Mouse (Mus musculus) kidney, embryonic 15.5 days (tissue): Measurements from ENCODE around the gene Hist1h2ad. TPM values are rescaled to one million over a fixed set of nuclear protein-coding genes. Genes with fewer than 3 reads are reported as not detected.
"Not testable (repeated sequence)": the region's sequence is repeated elsewhere in the genome, so short reads cannot be mapped to it uniquely, and the experiment has no call there.

ENCODE experiments used
- ATAC-seq: fragments of 200-750 bp; cut with Nextera tagmentation; replicated peaks from 2 replicates; pipeline ENCODE4 v1.8.0; 2017; ENCODE audit warnings: moderate TSS enrichment; ENCODE audit not compliant: low FRiP score
- H3K27ac ChIP-seq: fragments of 300-500 bp; sonication (generic); 2 replicates; pipeline ENCODE4 v1.5.1; 2015; ENCODE audit warnings: mild to moderate bottlenecking, inconsistent platforms
- H3K27me3 ChIP-seq: fragments of 300-500 bp; sonication (generic); 2 replicates; pipeline ENCODE4 v1.6.1; 2015; ENCODE audit warnings: inconsistent platforms
- H3K36me3 ChIP-seq: fragments of 300-500 bp; sonication (generic); 2 replicates; pipeline ENCODE4 v1.6.1; 2015; ENCODE audit warnings: inconsistent platforms
- H3K4me1 ChIP-seq: fragments of 300-500 bp; sonication (generic); 2 replicates; pipeline ENCODE4 v1.6.1; 2015; ENCODE audit warnings: inconsistent platforms
- H3K4me2 ChIP-seq: fragments of 300-500 bp; sonication (generic); 2 replicates; pipeline ENCODE4 v1.6.1; 2015; ENCODE audit warnings: moderate library complexity, mild to moderate bottlenecking, inconsistent platforms
- H3K4me3 ChIP-seq: fragments of 300-500 bp; sonication (generic); replicated peaks from 2 replicates; pipeline ENCODE4 v1.5.1; 2015; ENCODE audit warnings: mild to moderate bottlenecking, inconsistent platforms
- H3K9ac ChIP-seq: fragments of 300-500 bp; sonication (generic); 2 replicates; pipeline ENCODE4 v1.6.1; 2015; ENCODE audit warnings: mild to moderate bottlenecking, inconsistent platforms
- H3K9me3 ChIP-seq: fragments of 300-500 bp; sonication (generic); replicated peaks from 2 replicates; pipeline ENCODE4 v1.6.1; 2016; ENCODE audit warnings: inconsistent platforms
- WGBS: fragments of 180-500 bp; shearing (Covaris S2); methylation state at CpG from one replicate; pipeline ENCODE4 v1.1.7; 2015; ENCODE audit warnings: mixed read lengths; 5-methylcytosine and 5-hydroxymethylcytosine counted together
- polyA plus RNA-seq: library from polyadenylated mRNA; unstranded; fragments of >200 nt; fragmentation: Nextera tagmentation; extraction: Ambion mirVana; gene quantifications from 2 replicates; pipeline ENCODE4 v1.2.1, GENCODE M21; 2015

Hist1h2ad gene
- polyA plus RNA-seq, 1 experiment from 2014 or later: 3.6 TPM

DNA sequence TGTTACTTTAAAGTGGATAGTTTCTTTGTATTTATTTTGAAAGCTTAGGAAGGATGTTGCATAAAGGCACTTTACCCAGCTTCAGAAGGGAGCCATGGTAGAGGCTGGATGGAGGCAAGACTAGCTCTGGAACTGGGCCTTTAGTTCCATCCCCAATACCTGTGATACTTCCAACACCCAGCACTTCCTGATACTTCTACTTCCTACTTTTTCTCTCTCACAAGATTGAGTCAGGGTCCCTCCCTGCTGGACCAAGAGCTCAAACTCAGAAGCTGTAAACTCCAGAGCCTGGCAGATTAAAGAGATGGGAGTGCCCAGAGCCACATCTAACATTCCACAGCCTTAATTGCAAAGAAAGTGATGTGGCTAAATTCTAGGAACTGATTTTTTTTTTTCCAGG lies 10.2 kb downstream of the Hist1h2ad start:
- Histone ChIP-seq H3K9ac (peak overlapping the region; percentile 57), H3K4me2 (peak overlapping the region; percentile 59), H3K36me3 (no peaks in the 10 kb centered on the region), H3K9me3 (no peaks in the 10 kb centered on the region), H3K4me3 (peak overlapping the region; percentile 49), H3K27me3 (no peaks in the 10 kb centered on the region), H3K4me1 (peaks cover 32% of the 10 kb centered on the region), H3K27ac (peak overlapping the region; percentile 98)
- ATAC-seq: no peak

DNA sequence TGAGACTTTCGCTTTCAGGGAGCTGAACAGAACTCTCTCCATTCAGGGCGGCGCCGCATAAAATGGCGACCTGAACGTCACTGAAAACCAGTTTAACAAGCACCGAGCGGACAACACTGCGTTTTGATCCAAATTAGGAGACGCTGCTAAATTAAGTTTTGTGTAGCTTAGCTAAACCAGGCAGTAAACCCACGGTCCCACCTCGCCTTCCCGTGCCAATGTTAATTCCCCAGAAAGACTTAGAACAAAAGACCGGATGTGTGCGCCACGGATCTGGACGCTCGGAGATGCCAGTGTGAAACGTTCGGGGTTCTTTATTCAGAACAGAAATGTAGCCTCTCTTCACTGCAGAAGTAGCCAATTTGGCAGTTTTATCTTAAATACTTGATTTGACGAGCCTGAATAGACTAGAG lies 10.9 kb downstream of the Hist1h2ad start:
- H3K9me3 ChIP-seq: no peaks in the 10 kb centered on the region
- no peaks in the 10 kb centered on the region for H3K36me3 ChIP-seq
- H3K4me1 ChIP-seq: peaks cover 32% of the 10 kb centered on the region
- ATAC-seq: no peak
- under 1% methylated on average over 21 of the region's 21 CpGs for WGBS
- no peaks in the 10 kb centered on the region for H3K27me3 ChIP-seq
- H3K27ac ChIP-seq: peak overlapping the region; percentile 98
- peak overlapping the region; percentile 49 for H3K4me3 ChIP-seq
- H3K4me2 ChIP-seq: peak overlapping the region; percentile 59
- peak overlapping the region; percentile 57 for H3K9ac ChIP-seq

DNA sequence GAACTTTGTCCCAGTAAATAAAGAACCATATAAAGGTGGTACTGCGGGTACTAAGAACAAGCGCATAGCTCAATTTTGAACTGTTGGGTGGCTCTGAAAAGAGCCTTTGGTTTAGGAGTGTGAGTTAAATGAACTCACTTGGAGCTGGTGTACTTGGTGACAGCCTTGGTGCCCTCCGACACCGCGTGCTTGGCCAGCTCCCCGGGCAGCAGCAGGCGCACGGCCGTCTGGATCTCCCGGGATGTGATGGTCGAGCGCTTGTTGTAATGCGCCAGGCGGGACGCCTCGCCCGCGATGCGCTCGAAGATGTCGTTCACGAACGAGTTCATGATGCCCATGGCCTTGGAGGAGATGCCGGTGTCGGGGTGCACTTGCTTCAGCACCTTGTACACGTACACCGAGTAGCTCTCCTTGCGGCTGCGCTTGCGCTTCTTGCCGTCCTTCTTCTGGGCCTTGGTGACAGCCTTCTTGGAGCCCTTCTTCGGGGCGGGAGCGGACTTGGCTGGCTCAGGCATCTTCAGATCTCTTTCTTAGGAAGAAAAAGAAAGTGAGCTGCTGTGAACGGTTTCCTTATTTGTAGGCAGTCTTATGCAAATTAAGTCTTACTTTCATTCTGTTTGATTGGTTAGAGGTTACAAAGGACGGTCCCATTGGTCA lies 11.4 kb downstream of the Hist1h2ad start:
- not testable (repeated sequence) for H3K27me3 ChIP-seq, H3K9me3 ChIP-seq, H3K36me3 ChIP-seq
- Histone ChIP-seq H3K4me2 (peak overlapping the region; percentile 59), H3K27ac (peak overlapping the region; percentile 98), H3K4me1 (peaks cover 32% of the 10 kb centered on the region), H3K4me3 (peak overlapping the region; percentile 49), H3K9ac (peak overlapping the region; percentile 57)
- 0% methylated on average over 25 of the region's 36 CpGs for WGBS
- peak; percentile 87 for ATAC-seq

DNA sequence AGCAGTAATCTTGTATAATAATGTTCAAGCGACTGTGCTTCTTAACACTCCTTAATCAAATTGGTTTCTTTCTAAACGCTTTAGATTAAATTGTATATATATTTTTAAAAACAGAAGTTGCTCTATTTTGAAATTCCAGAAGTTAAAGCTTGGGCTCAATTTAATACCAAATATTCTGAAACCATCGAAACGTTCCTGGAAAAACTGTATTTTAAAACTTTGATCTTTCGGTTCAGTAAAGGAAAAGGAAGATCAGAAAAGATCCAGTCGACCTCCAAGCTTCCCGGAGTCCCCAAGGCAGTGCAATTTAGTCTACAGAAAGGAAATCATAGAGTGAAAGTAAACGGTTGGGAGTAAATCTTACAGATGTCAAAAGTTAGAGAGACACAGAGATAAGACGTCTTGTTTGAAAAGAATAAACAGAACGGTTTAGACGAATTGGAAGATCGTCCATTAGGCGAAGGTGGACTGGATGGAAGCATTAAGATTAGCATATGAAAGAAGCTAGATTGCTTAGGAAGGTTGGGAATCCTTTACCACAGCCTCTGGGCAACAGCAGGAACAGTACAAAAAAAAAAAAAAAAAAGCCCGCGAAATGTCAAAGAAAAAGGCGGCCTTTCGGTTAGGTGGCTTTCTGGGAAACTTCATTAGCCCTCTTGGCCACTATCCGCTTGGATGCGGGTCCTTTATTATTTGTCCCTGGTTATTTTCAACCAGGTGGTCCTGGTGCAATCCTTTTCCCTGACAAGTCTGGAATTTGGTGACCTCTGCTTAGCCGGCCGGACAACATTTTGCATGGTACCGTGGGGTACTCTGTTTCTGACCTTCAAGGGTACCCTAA lies 12.1 kb downstream of the Hist1h2ad start:
- ATAC-seq: no peak; the same call in 1 of the 2 replicates
- no peaks in the 10 kb centered on the region for H3K9me3 ChIP-seq
- no peaks in the 10 kb centered on the region for H3K36me3 ChIP-seq
- H3K4me1 ChIP-seq: peaks cover 32% of the 10 kb centered on the region
- H3K4me2 ChIP-seq: peak overlapping the region; percentile 59
- WGBS: 1% methylated on average over 22 of the region's 22 CpGs
- H3K4me3 ChIP-seq: peak overlapping the region; percentile 49
- H3K27me3 ChIP-seq: no peaks in the 10 kb centered on the region
- peak overlapping the region; percentile 98 for H3K27ac ChIP-seq
- H3K9ac ChIP-seq: peak overlapping the region; percentile 53

DNA sequence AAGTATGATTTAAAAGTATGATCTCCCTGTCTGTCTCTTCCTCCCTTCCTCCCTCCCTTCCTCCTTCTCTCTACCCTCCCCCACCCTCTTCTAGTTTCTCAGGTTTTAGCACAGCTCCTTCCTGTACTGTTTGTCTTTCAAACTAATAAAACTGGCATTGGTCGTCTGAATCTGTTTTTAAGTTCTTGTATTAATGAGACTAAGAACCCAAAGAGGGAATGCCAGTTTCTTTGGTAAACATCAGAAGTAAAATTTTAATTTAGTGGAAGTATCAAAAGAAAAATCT lies 12.7 kb downstream of the Hist1h2ad start:
- no peak for ATAC-seq
- Histone ChIP-seq H3K9me3 (no peaks in the 10 kb centered on the region), H3K27me3 (no peaks in the 10 kb centered on the region), H3K4me1 (peaks cover 31% of the 10 kb centered on the region), H3K9ac (peak overlapping the region; percentile 53), H3K4me3 (peak overlapping the region; percentile 49), H3K4me2 (peak overlapping the region; percentile 59), H3K36me3 (no peaks in the 10 kb centered on the region), H3K27ac (peak overlapping the region; percentile 98)
- WGBS: 3% methylated on average over 1 of the region's 1 CpGs

DNA sequence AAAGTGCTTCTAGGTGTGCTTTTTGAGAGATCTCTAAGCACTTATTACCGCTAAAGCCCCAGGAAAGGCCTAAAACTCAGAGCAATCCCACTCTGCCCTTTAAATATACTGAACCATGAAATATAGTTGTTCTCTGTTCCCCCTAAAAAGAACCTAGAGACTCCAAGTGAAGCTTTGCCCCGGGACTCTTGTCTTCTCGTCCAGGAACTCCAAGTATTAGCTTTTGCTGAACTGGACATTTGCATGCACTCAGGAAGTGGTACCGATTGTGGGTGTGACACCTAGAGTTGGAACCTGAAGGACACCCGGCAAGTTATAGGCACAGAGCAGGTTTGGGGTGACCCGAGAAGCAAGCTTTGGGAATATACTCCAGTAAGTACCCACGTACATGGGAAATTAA lies 17.0 kb downstream of the Hist1h2ad start:
- no peak for ATAC-seq
- no peak overlapping the region for H3K4me2 ChIP-seq
- H3K27me3 ChIP-seq: no peaks in the 10 kb centered on the region
- H3K9ac ChIP-seq: no peak overlapping the region
- H3K9me3 ChIP-seq: no peaks in the 10 kb centered on the region
- H3K4me3 ChIP-seq: no peak overlapping the region
- H3K36me3 ChIP-seq: no peaks in the 10 kb centered on the region
- H3K4me1 ChIP-seq: peaks cover 17% of the 10 kb centered on the region
- H3K27ac ChIP-seq: no peak overlapping the region
- whole genome bisulfite sequencing: 93% methylated on average over 7 of the region's 7 CpGs

DNA sequence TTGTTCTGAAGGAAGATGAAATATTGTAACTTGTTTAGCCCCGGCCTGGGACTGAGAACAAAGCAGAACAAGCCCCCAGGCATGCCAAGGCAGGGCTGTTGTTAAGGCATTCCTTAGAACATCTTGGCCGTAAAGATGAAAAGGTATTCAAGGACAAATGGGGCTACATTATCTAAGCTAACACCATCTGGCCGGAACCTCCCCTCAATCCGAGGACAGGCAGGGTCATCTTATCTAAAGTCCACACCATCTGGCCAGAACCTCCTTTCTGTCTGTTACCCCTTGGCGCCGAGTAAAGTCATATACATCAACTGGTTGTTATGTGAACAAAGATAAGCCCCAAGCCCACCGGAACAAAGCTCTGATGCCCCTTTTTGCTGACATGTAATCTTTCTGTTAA lies 17.7 kb downstream of the Hist1h2ad start:
- H3K27ac ChIP-seq, H3K4me3 ChIP-seq, H3K9me3 ChIP-seq, H3K36me3 ChIP-seq, ATAC-seq, H3K4me2 ChIP-seq, H3K27me3 ChIP-seq, H3K9ac ChIP-seq: not testable (repeated sequence)
- WGBS: 77% methylated on average over 7 of the region's 7 CpGs
- peaks cover 11% of the 10 kb centered on the region for H3K4me1 ChIP-seq

DNA sequence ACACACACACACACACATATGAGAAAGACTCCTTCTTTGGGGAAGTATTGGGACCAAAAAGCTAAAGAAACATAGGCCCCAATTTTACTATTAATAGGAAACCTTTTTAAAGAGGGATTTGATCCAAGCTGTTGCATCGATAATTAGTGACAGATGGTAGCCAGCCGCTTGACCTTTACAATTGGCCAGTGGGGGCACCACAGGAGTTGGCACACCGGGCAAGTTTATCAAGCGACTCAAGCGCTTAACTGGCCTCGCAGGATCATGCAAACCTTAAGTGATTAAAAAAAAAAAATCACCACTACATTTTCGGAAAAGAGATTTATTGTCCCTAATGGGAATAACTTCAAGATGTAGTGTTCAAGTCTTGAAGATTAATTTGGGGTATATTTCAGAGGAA lies 18.4 kb downstream of the Hist1h2ad start:
- Histone ChIP-seq H3K9me3 (no peaks in the 10 kb centered on the region), H3K4me1 (peaks cover 8% of the 10 kb centered on the region), H3K4me3 (no peak overlapping the region), H3K36me3 (no peaks in the 10 kb centered on the region), H3K27ac (peak overlapping the region; percentile 88), H3K9ac (no peak overlapping the region), H3K27me3 (no peaks in the 10 kb centered on the region), H3K4me2 (no peak overlapping the region)
- no peak for ATAC-seq
- WGBS: 66% methylated on average over 7 of the region's 7 CpGs

DNA sequence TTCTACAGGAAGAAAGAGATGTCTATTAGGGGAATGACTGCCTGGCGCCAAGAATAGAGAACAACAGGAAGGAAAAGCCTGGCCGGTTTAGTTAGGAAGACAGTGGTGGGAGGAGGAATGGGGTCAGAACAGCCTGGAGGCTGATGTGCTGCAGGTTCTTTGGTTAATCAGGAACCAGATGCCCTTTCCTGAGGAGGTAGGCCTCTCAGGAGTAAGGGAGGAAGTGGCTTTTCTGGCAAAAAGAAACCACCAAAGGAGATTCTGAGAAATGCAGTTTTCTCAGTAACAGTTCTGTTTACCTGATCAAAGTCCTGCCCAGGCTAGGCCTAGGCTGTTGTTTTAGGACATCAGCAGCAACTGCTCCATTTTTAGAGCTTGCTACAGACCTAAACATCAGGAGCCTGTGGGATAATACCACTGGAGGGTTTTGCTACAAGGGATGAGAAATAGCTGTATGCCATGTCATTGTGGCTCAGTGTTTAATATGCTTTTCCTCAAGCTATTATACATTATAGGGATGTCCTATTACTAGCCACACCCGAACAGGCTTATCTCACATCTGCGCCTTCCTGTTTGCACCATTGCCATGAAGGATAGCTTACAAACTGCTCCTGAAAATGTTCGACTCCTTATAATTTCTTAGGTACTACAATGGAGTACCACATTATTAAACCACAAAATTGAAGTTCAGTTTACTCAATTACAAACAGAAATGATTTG lies 19.0 kb downstream of the Hist1h2ad start:
- H3K27me3 ChIP-seq: no peaks in the 10 kb centered on the region
- no peak overlapping the region for H3K4me2 ChIP-seq
- no peak overlapping the region for H3K9ac ChIP-seq
- ATAC-seq: peak; percentile 54; the same call in 1 of the 2 replicates
- H3K4me1 ChIP-seq: peaks cover 8% of the 10 kb centered on the region
- peak overlapping the region; percentile 88 for H3K27ac ChIP-seq
- WGBS: 55% methylated on average over 5 of the region's 5 CpGs
- H3K4me3 ChIP-seq: no peak overlapping the region
- no peaks in the 10 kb centered on the region for H3K36me3 ChIP-seq
- H3K9me3 ChIP-seq: no peaks in the 10 kb centered on the region

DNA sequence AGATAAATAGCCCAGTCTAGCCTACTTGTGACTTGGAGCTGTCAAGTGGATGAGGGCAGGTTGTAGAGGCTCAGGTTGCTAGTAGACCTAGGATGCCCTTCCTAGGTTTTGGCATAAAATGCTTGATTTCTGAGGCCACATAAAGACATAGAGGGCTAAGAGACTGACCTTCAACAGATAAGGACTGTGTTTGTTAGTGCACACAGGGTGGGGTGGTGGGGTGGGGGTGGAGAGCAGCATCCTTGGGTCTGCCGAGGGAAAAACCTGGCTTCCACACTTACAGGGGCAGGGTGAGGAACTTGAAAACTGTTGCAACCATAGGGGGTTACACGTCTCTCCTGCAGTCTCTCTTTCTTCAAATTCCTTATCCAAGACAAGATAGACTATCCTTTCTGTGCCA lies 21.0 kb downstream of the Hist1h2ad start:
- 90% methylated on average over 2 of the region's 2 CpGs for WGBS

DNA sequence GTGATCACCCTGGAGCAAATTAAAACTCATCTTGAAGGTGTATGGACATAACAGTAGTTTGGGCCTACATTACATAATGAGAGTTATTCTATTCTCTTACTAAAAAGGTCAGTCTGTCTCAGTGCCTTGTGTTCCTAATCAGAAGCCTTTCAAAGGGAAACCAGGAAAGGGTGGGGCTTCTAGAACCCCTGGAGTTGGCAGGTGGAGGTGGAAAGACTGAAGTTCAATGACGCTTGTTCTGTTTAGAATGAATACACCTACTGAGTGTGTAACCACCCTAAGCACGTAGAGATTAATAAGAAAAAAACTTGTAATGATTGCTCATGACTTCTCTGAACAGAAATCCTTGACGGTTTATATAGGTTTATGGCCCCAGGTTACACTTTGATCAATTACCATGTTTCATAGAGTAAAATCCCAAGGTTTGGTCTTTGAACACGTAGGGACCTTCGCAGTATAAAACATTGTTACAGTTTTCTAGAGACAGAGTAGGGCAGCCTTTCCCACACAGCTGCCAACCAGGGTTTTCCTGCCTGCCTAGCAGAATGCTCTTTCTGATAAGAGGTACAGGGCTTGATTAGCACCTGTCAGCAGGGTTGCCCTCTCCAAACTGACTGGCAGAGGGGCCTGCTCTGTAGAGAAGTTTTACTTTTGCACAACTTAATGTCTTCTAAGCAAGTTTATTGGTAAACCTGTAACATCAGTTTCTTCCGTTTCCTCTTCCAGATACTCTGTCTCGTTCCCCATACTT lies 21.6 kb downstream of the Hist1h2ad start:
- no peak overlapping the region for H3K27ac ChIP-seq
- no peaks in the 10 kb centered on the region for H3K27me3 ChIP-seq
- H3K36me3 ChIP-seq: no peaks in the 10 kb centered on the region
- 84% methylated on average over 7 of the region's 7 CpGs for WGBS
- H3K4me3 ChIP-seq: no peak overlapping the region
- no peak overlapping the region for H3K9ac ChIP-seq
- H3K4me1 ChIP-seq: peaks cover 8% of the 10 kb centered on the region
- H3K4me2 ChIP-seq: no peak overlapping the region
- ATAC-seq: no peak
- H3K9me3 ChIP-seq: no peaks in the 10 kb centered on the region

More for the DNA sequence above, 21.0 kb downstream of the Hist1h2ad start:
- no peaks in the 10 kb centered on the region for H3K36me3 ChIP-seq
- no peak overlapping the region for H3K27ac ChIP-seq
- H3K4me3 ChIP-seq: no peak overlapping the region
- no peaks in the 10 kb centered on the region for H3K9me3 ChIP-seq
- H3K9ac ChIP-seq: no peak overlapping the region
- no peaks in the 10 kb centered on the region for H3K27me3 ChIP-seq
- peaks cover 8% of the 10 kb centered on the region for H3K4me1 ChIP-seq
- no peak overlapping the region for H3K4me2 ChIP-seq
- no peak for ATAC-seq
